Mouse (Mus musculus) brown adipose tissue, adult 24 weeks (tissue): ENCODE data around the gene Ibsp. TPM values are rescaled to one million over a fixed set of nuclear protein-coding genes. Genes with fewer than 3 reads are reported as not detected.

ENCODE experiments used
- H3K27ac ChIP-seq: fragments of 200-500 bp; replicated peaks from 2 replicates; pipeline ENCODE4 v1.5.1; 2012; ENCODE audit warnings: low read depth, mild to moderate bottlenecking, low read length
- H3K4me1 ChIP-seq: fragments of 200-500 bp; 2 replicates; pipeline ENCODE4 v1.6.1; 2012; ENCODE audit warnings: low read length, mixed read lengths; ENCODE audit not compliant: control insufficient read depth, insufficient read depth, insufficient read length
- H3K4me3 ChIP-seq: fragments of 200-500 bp; 2 replicates; pipeline ENCODE4 v1.5.1; 2012; ENCODE audit warnings: low read depth, mild to moderate bottlenecking, low read length, moderate library complexity; ENCODE audit not compliant: insufficient read depth
- polyA plus RNA-seq: library from polyadenylated mRNA; stranded (reverse); fragments of >200 nt; gene quantifications from 2 replicates; pipeline ENCODE4 v1.2.4, GENCODE M21; 2012; ENCODE audit not compliant: missing spikeins, insufficient read depth, insufficient read length

The Ibsp gene
- not detected in 2 replicates for polyA plus RNA-seq

- Histone ChIP-seq H3K4me1 (no peaks in the 10 kb centered on the region), H3K4me3 (no peak within 1 kb of the TSS), H3K27ac (no peak within 1 kb of the TSS)
These were observed at the start of gene Ibsp for GRCm38 (mm10) chr5:104298994-104299393. Ibsp (plus strand) TSS chr5:104299171.

- no peaks in the 10 kb centered on the region for H3K4me1 ChIP-seq
- H3K4me3 ChIP-seq, result no peak overlapping the region
- no peak overlapping the region for H3K27ac ChIP-seq
These were observed 47.2 kb upstream of the Ibsp start for GRCm38 (mm10) chr5:104251811-104252210.

- Histone ChIP-seq H3K27ac (no peak overlapping the region), H3K4me1 (no peaks in the 10 kb centered on the region), H3K4me3 (no peak overlapping the region)
These were observed 42.4 kb upstream of the Ibsp start for GRCm38 (mm10) chr5:104256585-104256984.

- Histone ChIP-seq H3K27ac (no peak overlapping the region), H3K4me1 (no peaks in the 10 kb centered on the region), H3K4me3 (no peak overlapping the region)
These were observed 37.0 kb upstream of the Ibsp start for GRCm38 (mm10) chr5:104261908-104262461.

- no peaks in the 10 kb centered on the region for H3K4me1 ChIP-seq
- no peak overlapping the region for H3K4me3 ChIP-seq
- H3K27ac ChIP-seq, result no peak overlapping the region
These were observed 35.8 kb upstream of the Ibsp start for GRCm38 (mm10) chr5:104263014-104263776.

GRCm38 (mm10) chr5:104294201-104294600, 4.8 kb upstream of the Ibsp start:
- H3K27ac ChIP-seq, result no peak overlapping the region
- no peak overlapping the region for H3K4me3 ChIP-seq
- no peaks in the 10 kb centered on the region for H3K4me1 ChIP-seq

- Histone ChIP-seq H3K27ac (no peak overlapping the region), H3K4me1 (no peaks in the 10 kb centered on the region), H3K4me3 (no peak overlapping the region)
These were observed 15.1 kb downstream of the Ibsp start for GRCm38 (mm10) chr5:104314073-104314472.

GRCm38 (mm10) chr5:104325029-104325428, 26.1 kb downstream of the Ibsp start, which contains the start of gene Mepe:
Mepe (plus strand) TSS chr5:104325329.
- H3K4me3 ChIP-seq, result no peak within 1 kb of the TSS
- no peak within 1 kb of the TSS for H3K27ac ChIP-seq
- H3K4me1 ChIP-seq, result no peaks in the 10 kb centered on the region

GRCm38 (mm10) chr5:104326884-104327283, 27.9 kb downstream of the Ibsp start:
- H3K4me1 ChIP-seq, result no peaks in the 10 kb centered on the region
- no peak overlapping the region for H3K27ac ChIP-seq
- H3K4me3 ChIP-seq, result no peak overlapping the region

GRCm38 (mm10) chr5:104327389-104327788, 28.4 kb downstream of the Ibsp start:
- H3K27ac ChIP-seq, result no peak overlapping the region
- no peaks in the 10 kb centered on the region for H3K4me1 ChIP-seq
- no peak overlapping the region for H3K4me3 ChIP-seq

GRCm38 (mm10) chr5:104327876-104328275, 28.9 kb downstream of the Ibsp start:
- Histone ChIP-seq H3K27ac (no peak overlapping the region), H3K4me3 (no peak overlapping the region), H3K4me1 (no peaks in the 10 kb centered on the region)

- H3K27ac ChIP-seq, result no peak overlapping the region
- H3K4me1 ChIP-seq, result no peaks in the 10 kb centered on the region
- no peak overlapping the region for H3K4me3 ChIP-seq
These were observed 29.4 kb downstream of the Ibsp start for GRCm38 (mm10) chr5:104328317-104328850.

GRCm38 (mm10) chr5:104329381-104329780, 30.4 kb downstream of the Ibsp start:
- Histone ChIP-seq H3K4me3 (no peak overlapping the region), H3K4me1 (no peaks in the 10 kb centered on the region), H3K27ac (no peak overlapping the region)

- Histone ChIP-seq H3K4me3 (no peak overlapping the region), H3K27ac (no peak overlapping the region), H3K4me1 (no peaks in the 10 kb centered on the region)
These were observed 31.1 kb downstream of the Ibsp start for GRCm38 (mm10) chr5:104330088-104330487.

GRCm38 (mm10) chr5:104332296-104332695, 33.3 kb downstream of the Ibsp start:
- no peaks in the 10 kb centered on the region for H3K4me1 ChIP-seq
- no peak overlapping the region for H3K4me3 ChIP-seq
- no peak overlapping the region for H3K27ac ChIP-seq

GRCm38 (mm10) chr5:104333231-104333640, 34.3 kb downstream of the Ibsp start:
- Histone ChIP-seq H3K27ac (no peak overlapping the region), H3K4me3 (no peak overlapping the region), H3K4me1 (no peaks in the 10 kb centered on the region)
